Mouse (Mus musculus): ENCODE measurements around the gene Slc26a10. TPM values are rescaled to one million over a fixed set of nuclear protein-coding genes. Genes with fewer than 3 reads are reported as not detected.

Slc26a10 gene
- polyA plus RNA-seq, 1 experiment from 2014 or later, result 17.4 TPM

GRCm38 (mm10) chr10:127209928-127210570 is 29.6 kb upstream of the Slc26a10 start:
- Histone ChIP-seq H3K27me3 (ENCODE audit: control insufficient read depth, insufficient read depth, low read length) (no peaks in the 10 kb centered on the region), H3K4me3 (ENCODE audit: control insufficient read depth in 1 of 2, insufficient read depth in 1 of 2, low read depth in 1 of 2, low read length in 2 of 2) (peak overlapping the region in 1 of 2 experiments; percentile 95; a peak in 1 of 4 replicates), H3K27ac (replicated peaks in 1 of 2; ENCODE audit: control insufficient read depth in 1 of 2, insufficient read depth in 1 of 2, low read depth in 2 of 2, low read length in 2 of 2) (no peak overlapping the region), H3K9me3 (ENCODE audit: control insufficient read depth, low read length) (no peaks in the 10 kb centered on the region), H3K36me3 (ENCODE audit: control insufficient read depth, insufficient read depth, low read length) (peaks cover 32% of the 10 kb centered on the region), H3K4me1 (ENCODE audit: control insufficient read depth in 2 of 2, insufficient read depth in 2 of 2, low read length in 2 of 2) (peaks cover 12 to 16% of the 10 kb centered on the region in 2 experiments), H3K4me2 (ENCODE audit: low read length) (peak overlapping the region; percentile 95), H3K9ac (ENCODE audit: low read length) (peak overlapping the region; percentile 88; the same call in 1 of the 2 replicates)
- no peak for ATAC-seq (ENCODE audit: insufficient number of reproducible peaks, insufficient read depth, low FRiP score, low read depth)
- 73% methylated on average over 13 of the region's 13 CpGs for WGBS

DNA sequence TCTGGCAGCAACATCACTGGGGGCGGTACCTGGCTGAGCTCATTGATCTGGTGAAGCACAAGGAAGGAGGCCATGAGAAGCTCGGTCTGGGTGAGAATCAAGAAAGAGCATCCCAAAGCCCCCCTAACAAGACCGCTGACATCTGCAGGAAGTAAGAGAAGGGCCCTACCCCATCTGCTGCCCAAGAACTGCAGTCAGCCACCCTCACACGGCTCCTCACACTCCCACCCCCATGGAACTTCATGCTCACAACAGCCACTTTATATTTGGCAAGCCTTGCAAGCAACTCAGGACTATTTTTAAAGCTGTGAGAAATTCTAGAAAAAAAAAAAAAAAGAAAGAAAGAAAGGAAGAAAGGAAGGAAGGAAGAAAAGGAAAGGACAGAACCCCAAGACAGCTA is 28.5 kb upstream of the Slc26a10 start:
- peaks cover 43% of the 10 kb centered on the region for H3K36me3 ChIP-seq (ENCODE audit: control insufficient read depth, insufficient read depth, low read length)
- no peaks in the 10 kb centered on the region for H3K9me3 ChIP-seq (ENCODE audit: control insufficient read depth, low read length)
- H3K27me3 ChIP-seq (ENCODE audit: control insufficient read depth, insufficient read depth, low read length), result no peaks in the 10 kb centered on the region
- 71% methylated on average over 4 of the region's 4 CpGs for WGBS
- no peak for ATAC-seq (ENCODE audit: insufficient number of reproducible peaks, insufficient read depth, low FRiP score, low read depth)
- H3K4me2 ChIP-seq (ENCODE audit: low read length), result no peak overlapping the region
- H3K27ac ChIP-seq (replicated peaks in 1 of 2; ENCODE audit: control insufficient read depth in 1 of 2, insufficient read depth in 1 of 2, low read depth in 2 of 2, low read length in 2 of 2), result no peak overlapping the region
- peaks cover 12 to 16% of the 10 kb centered on the region in 2 experiments for H3K4me1 ChIP-seq (ENCODE audit: control insufficient read depth in 2 of 2, insufficient read depth in 2 of 2, low read length in 2 of 2)
- H3K4me3 ChIP-seq (ENCODE audit: control insufficient read depth in 1 of 2, insufficient read depth in 1 of 2, low read depth in 1 of 2, low read length in 2 of 2), result no peak overlapping the region
- H3K9ac ChIP-seq (ENCODE audit: low read length), result no peak overlapping the region

DNA sequence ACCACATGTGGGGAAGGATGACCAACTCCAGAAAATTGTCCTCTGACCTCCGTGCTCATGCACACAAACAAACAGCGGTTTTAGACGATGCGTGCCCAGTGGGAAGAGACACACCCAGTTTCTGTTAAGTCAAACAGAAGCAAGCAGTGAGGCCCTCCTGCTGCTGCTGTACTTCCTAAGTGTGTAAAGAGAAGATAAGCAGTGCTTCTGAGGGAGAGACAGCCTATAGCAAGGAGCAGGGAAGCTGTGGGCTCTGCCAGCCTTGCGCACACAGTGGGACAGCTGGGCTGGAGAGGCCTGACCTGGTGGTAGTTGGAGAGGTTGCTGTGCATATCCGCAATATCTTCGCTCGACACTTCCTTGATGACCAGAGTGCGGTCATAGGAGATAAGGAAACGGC is 24.9 kb upstream of the Slc26a10 start:
- Histone ChIP-seq H3K27ac (replicated peaks in 1 of 2; ENCODE audit: control insufficient read depth in 1 of 2, insufficient read depth in 1 of 2, low read depth in 2 of 2, low read length in 2 of 2) (no peak overlapping the region), H3K27me3 (ENCODE audit: control insufficient read depth, insufficient read depth, low read length) (no peaks in the 10 kb centered on the region), H3K9ac (ENCODE audit: low read length) (no peak overlapping the region), H3K4me1 (ENCODE audit: control insufficient read depth in 2 of 2, insufficient read depth in 2 of 2, low read length in 2 of 2) (peaks cover 4 to 9% of the 10 kb centered on the region in 2 experiments), H3K36me3 (ENCODE audit: control insufficient read depth, insufficient read depth, low read length) (peaks cover 67% of the 10 kb centered on the region), H3K4me2 (ENCODE audit: low read length) (no peak overlapping the region), H3K9me3 (ENCODE audit: control insufficient read depth, low read length) (no peaks in the 10 kb centered on the region), H3K4me3 (ENCODE audit: control insufficient read depth in 1 of 2, insufficient read depth in 1 of 2, low read depth in 1 of 2, low read length in 2 of 2) (no peak overlapping the region)
- 66% methylated on average over 10 of the region's 10 CpGs for WGBS
- no peak for ATAC-seq (ENCODE audit: insufficient number of reproducible peaks, insufficient read depth, low FRiP score, low read depth)

DNA sequence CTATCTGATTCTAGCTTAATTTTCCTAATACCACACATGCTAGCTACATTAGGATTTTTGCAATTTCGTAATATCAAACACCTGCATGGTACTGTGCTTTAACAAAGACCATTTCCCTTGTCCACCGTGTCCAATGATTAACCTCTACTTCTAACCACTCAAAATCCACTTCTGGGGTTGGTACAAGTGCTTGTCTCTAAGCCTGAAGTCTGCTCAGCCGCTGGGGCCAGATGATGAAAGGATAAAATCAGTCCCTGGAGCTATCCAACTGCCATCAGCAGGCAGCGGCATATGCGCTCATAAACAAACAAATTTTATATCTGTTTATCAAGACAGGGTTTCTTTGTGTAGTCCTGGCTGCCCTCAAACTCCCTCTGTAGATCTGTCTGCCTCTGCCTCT is 24.1 kb upstream of the Slc26a10 start:
- Histone ChIP-seq H3K9ac (ENCODE audit: low read length) (no peak overlapping the region), H3K27ac (replicated peaks in 1 of 2; ENCODE audit: control insufficient read depth in 1 of 2, insufficient read depth in 1 of 2, low read depth in 2 of 2, low read length in 2 of 2) (no peak overlapping the region), H3K4me2 (ENCODE audit: low read length) (no peak overlapping the region), H3K4me3 (ENCODE audit: control insufficient read depth in 1 of 2, insufficient read depth in 1 of 2, low read depth in 1 of 2, low read length in 2 of 2) (no peak overlapping the region), H3K4me1 (ENCODE audit: control insufficient read depth in 2 of 2, insufficient read depth in 2 of 2, low read length in 2 of 2) (peaks cover 3 to 6% of the 10 kb centered on the region in 2 experiments; a peak in 1 of 4 replicates), H3K36me3 (ENCODE audit: control insufficient read depth, insufficient read depth, low read length) (peaks cover 74% of the 10 kb centered on the region), H3K9me3 (ENCODE audit: control insufficient read depth, low read length) (no peaks in the 10 kb centered on the region), H3K27me3 (ENCODE audit: control insufficient read depth, insufficient read depth, low read length) (no peaks in the 10 kb centered on the region)
- no peak for ATAC-seq (ENCODE audit: insufficient number of reproducible peaks, insufficient read depth, low FRiP score, low read depth)
- 83% methylated on average over 5 of the region's 5 CpGs for WGBS

- H3K4me2 ChIP-seq (ENCODE audit: low read length), result no peak overlapping the region
- 73% methylated on average over 3 of the region's 3 CpGs for WGBS
- no peaks in the 10 kb centered on the region for H3K27me3 ChIP-seq (ENCODE audit: control insufficient read depth, insufficient read depth, low read length)
- H3K9me3 ChIP-seq (ENCODE audit: control insufficient read depth, low read length), result no peaks in the 10 kb centered on the region
- H3K36me3 ChIP-seq (ENCODE audit: control insufficient read depth, insufficient read depth, low read length), result peaks cover 82% of the 10 kb centered on the region
- no peak overlapping the region for H3K27ac ChIP-seq (replicated peaks in 1 of 2; ENCODE audit: control insufficient read depth in 1 of 2, insufficient read depth in 1 of 2, low read depth in 2 of 2, low read length in 2 of 2)
- no peak overlapping the region for H3K4me3 ChIP-seq (ENCODE audit: control insufficient read depth in 1 of 2, insufficient read depth in 1 of 2, low read depth in 1 of 2, low read length in 2 of 2)
- no peak for ATAC-seq (ENCODE audit: insufficient number of reproducible peaks, insufficient read depth, low FRiP score, low read depth)
- no peak overlapping the region for H3K9ac ChIP-seq (ENCODE audit: low read length)
- no peaks in the 10 kb centered on the region for H3K4me1 ChIP-seq (ENCODE audit: control insufficient read depth in 2 of 2, insufficient read depth in 2 of 2, low read length in 2 of 2)
These were observed 22.7 kb upstream of the Slc26a10 start for GRCm38 (mm10) chr10:127203106-127203505.

DNA sequence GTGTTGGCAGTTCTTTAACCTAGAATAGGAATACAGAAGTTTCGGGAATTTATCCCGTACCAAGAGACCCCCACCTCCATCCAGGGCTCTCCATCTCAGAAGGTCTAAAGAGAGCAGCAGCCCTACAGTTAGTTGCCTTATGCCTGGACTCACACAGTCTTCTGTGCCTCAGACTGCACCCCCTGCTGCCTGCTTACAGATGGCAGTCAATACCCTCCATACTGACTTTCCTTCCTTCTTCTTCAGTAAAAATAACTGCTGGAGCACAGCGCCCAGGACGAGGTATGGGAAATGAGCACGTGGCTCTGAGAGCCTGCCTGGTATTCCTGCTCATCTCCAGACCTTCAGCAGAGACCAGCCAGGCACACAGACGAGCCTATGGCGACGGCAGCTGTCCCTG is 19.8 kb upstream of the Slc26a10 start:
- no peak for ATAC-seq (ENCODE audit: insufficient number of reproducible peaks, insufficient read depth, low FRiP score, low read depth)
- H3K9ac ChIP-seq (ENCODE audit: low read length), result no peak overlapping the region
- H3K4me2 ChIP-seq (ENCODE audit: low read length), result no peak overlapping the region
- H3K36me3 ChIP-seq (ENCODE audit: control insufficient read depth, insufficient read depth, low read length), result peaks cover 61% of the 10 kb centered on the region
- H3K27me3 ChIP-seq (ENCODE audit: control insufficient read depth, insufficient read depth, low read length), result no peaks in the 10 kb centered on the region
- peaks cover 4 to 5% of the 10 kb centered on the region in 2 experiments for H3K4me1 ChIP-seq (ENCODE audit: control insufficient read depth in 2 of 2, insufficient read depth in 2 of 2, low read length in 2 of 2)
- 73% methylated on average over 8 of the region's 8 CpGs for WGBS
- no peak overlapping the region for H3K4me3 ChIP-seq (ENCODE audit: control insufficient read depth in 1 of 2, insufficient read depth in 1 of 2, low read depth in 1 of 2, low read length in 2 of 2)
- no peaks in the 10 kb centered on the region for H3K9me3 ChIP-seq (ENCODE audit: control insufficient read depth, low read length)
- H3K27ac ChIP-seq (replicated peaks in 1 of 2; ENCODE audit: control insufficient read depth in 1 of 2, insufficient read depth in 1 of 2, low read depth in 2 of 2, low read length in 2 of 2), result no peak overlapping the region

GRCm38 (mm10) chr10:127199474-127199873 is 19.0 kb upstream of the Slc26a10 start:
- H3K4me1 ChIP-seq (ENCODE audit: control insufficient read depth in 2 of 2, insufficient read depth in 2 of 2, low read length in 2 of 2), result peaks cover 7 to 8% of the 10 kb centered on the region in 2 experiments
- no peaks in the 10 kb centered on the region for H3K27me3 ChIP-seq (ENCODE audit: control insufficient read depth, insufficient read depth, low read length)
- H3K4me2 ChIP-seq (ENCODE audit: low read length), result no peak overlapping the region
- no peak overlapping the region for H3K27ac ChIP-seq (replicated peaks in 1 of 2; ENCODE audit: control insufficient read depth in 1 of 2, insufficient read depth in 1 of 2, low read depth in 2 of 2, low read length in 2 of 2)
- H3K9ac ChIP-seq (ENCODE audit: low read length), result no peak overlapping the region
- ATAC-seq (ENCODE audit: insufficient number of reproducible peaks, insufficient read depth, low FRiP score, low read depth), result no peak
- 81% methylated on average over 11 of the region's 11 CpGs for WGBS
- H3K4me3 ChIP-seq (ENCODE audit: control insufficient read depth in 1 of 2, insufficient read depth in 1 of 2, low read depth in 1 of 2, low read length in 2 of 2), result no peak overlapping the region
- H3K36me3 ChIP-seq (ENCODE audit: control insufficient read depth, insufficient read depth, low read length), result peaks cover 53% of the 10 kb centered on the region
- no peaks in the 10 kb centered on the region for H3K9me3 ChIP-seq (ENCODE audit: control insufficient read depth, low read length)

DNA sequence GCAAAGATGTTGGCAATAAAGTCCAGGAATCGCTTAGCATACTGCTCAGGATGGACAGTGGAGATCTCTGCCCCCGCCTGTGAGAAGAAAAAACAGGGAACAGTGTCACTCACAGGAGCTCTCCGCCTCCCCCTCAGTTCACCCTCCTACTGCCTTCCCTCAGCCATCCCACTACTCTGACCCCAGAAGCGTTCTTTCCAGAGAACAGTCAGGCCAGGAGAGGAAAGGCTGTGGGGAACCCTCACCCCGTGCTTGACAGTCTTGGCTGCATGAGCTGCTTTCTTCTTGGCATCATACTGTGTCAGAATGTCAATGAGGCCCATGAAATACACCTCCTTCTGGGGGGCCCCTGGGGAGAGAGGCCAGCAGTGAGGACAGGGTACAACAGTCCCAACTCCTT is 18.6 kb upstream of the Slc26a10 start:
- WGBS, result 74% methylated on average over 5 of the region's 5 CpGs
- Histone ChIP-seq H3K4me2 (ENCODE audit: low read length) (no peak overlapping the region), H3K4me1 (ENCODE audit: control insufficient read depth in 2 of 2, insufficient read depth in 2 of 2, low read length in 2 of 2) (peaks cover 7 to 10% of the 10 kb centered on the region in 2 experiments), H3K27ac (replicated peaks in 1 of 2; ENCODE audit: control insufficient read depth in 1 of 2, insufficient read depth in 1 of 2, low read depth in 2 of 2, low read length in 2 of 2) (no peak overlapping the region), H3K4me3 (ENCODE audit: control insufficient read depth in 1 of 2, insufficient read depth in 1 of 2, low read depth in 1 of 2, low read length in 2 of 2) (no peak overlapping the region), H3K9me3 (ENCODE audit: control insufficient read depth, low read length) (no peaks in the 10 kb centered on the region), H3K9ac (ENCODE audit: low read length) (no peak overlapping the region), H3K27me3 (ENCODE audit: control insufficient read depth, insufficient read depth, low read length) (no peaks in the 10 kb centered on the region), H3K36me3 (ENCODE audit: control insufficient read depth, insufficient read depth, low read length) (peaks cover 49% of the 10 kb centered on the region)
- no peak for ATAC-seq (ENCODE audit: insufficient number of reproducible peaks, insufficient read depth, low FRiP score, low read depth)
